ENCODE assay signal across 8 mouse cellular contexts in the genomic region with DNA sequence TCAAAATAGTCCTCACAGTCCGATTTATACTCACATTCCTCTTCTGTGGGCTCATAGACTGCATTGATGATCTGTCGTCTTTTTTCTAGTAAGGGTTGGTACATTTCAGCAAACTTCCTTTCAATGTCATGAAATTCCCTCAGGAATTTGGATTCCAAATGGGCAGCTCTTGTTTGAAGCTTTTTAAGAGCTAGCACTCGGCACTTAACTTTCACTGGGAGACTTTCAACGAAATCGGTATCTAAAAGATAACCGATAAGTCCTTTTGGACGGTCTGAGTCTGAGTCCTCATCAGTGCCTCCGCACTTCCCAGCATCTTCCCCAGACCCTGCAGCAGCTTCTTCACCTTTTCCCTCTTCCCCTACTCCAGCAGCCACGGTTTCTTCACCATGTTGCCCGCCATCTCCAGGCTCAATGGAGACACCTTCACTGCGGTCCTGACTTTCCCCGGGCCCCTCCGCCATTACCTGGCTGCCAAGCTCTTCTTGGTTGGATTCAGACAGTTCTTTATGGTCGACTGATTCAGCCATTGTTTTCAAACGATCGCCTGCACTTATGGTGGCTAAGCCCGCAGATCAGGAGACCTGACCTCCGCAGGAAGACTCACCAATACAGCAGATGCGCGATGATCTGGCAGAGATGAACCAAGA. TPM values are rescaled to one million over a fixed set of nuclear protein-coding genes. Genes with fewer than 3 reads are reported as not detected.
DNase-seq lines count a peak whose midpoint lies in the region; ATAC-seq and TF ChIP-seq lines count a peak whose summit lies in the region.

No protein-coding gene starts in this region.

- peak overlapping the region; percentile 98 for H3K27ac ChIP-seq in cerebellum, adult 2 months (ENCODE audit: insufficient read depth, low read length)
- no peak overlapping the region for H3K27ac ChIP-seq in limb, embryonic 14.5 days (replicated peaks; ENCODE audit: low read depth, low read length)
- no peak overlapping the region for H3K27ac ChIP-seq in stomach, embryonic 16.5 days (ENCODE audit: low read length)

- ATAC-seq in megakaryocyte, adult 5-6 weeks (ENCODE audit: poor library complexity, severe bottlenecking): no peak
- no peak for ATAC-seq in limb, embryonic 14.5 days (ENCODE audit: low FRiP score, low read depth)
- no peak for ATAC-seq in stomach, embryonic 16.5 days (ENCODE audit: insufficient read depth, low FRiP score)

- TF ChIP-seq CTCF in cerebellum, adult 2 months (IDR thresholded peaks at IDR 0.05; ENCODE audit: borderline replicate concordance, insufficient read depth, low read depth, low read length): no peak

- H3K4me1 ChIP-seq in cerebellum, adult 2 months (ENCODE audit: control insufficient read depth, insufficient read depth, low read length): no peaks in the 10 kb centered on the region
- H3K4me1 ChIP-seq in megakaryocyte, embryonic 14.5 days: no peaks in the 10 kb centered on the region
- H3K4me1 ChIP-seq in limb, embryonic 14.5 days (ENCODE audit: control insufficient read depth, insufficient read depth, low read length): no peaks in the 10 kb centered on the region
- no peaks in the 10 kb centered on the region for H3K4me1 ChIP-seq in stomach, embryonic 16.5 days (ENCODE audit: control insufficient read depth, insufficient read depth, low read length)

- H3K9ac ChIP-seq in limb, embryonic 14.5 days (ENCODE audit: low read depth, low read length, severe bottlenecking): peak overlapping the region; percentile 40; the same call in 1 of the 2 replicates
- peak overlapping the region; percentile 39; the same call in 1 of the 2 replicates for H3K9ac ChIP-seq in stomach, embryonic 16.5 days (ENCODE audit: low read length)

- H3K36me3 ChIP-seq in megakaryocyte, embryonic 14.5 days (replicated peaks; ENCODE audit: low read length): no peaks in the 10 kb centered on the region
- H3K36me3 ChIP-seq in limb, embryonic 14.5 days (ENCODE audit: control insufficient read depth, insufficient read depth, low read length): no peaks in the 10 kb centered on the region
- H3K36me3 ChIP-seq in stomach, embryonic 16.5 days (ENCODE audit: control insufficient read depth, insufficient read depth, low read length): no peaks in the 10 kb centered on the region

- H3K27me3 ChIP-seq in cerebellum, adult 2 months (ENCODE audit: control insufficient read depth, insufficient read depth, low read length): no peaks in the 10 kb centered on the region
- peaks cover 20% of the 10 kb centered on the region for H3K27me3 ChIP-seq in megakaryocyte, embryonic 14.5 days (replicated peaks)
- H3K27me3 ChIP-seq in limb, embryonic 14.5 days (ENCODE audit: control insufficient read depth, insufficient read depth, low read length): peaks cover 6% of the 10 kb centered on the region
- H3K27me3 ChIP-seq in stomach, embryonic 16.5 days (ENCODE audit: control insufficient read depth, insufficient read depth, low read length): peaks cover 14% of the 10 kb centered on the region; the same call in 1 of the 2 replicates

- TF ChIP-seq POLR2A in cerebellum, adult 2 months (IDR thresholded peaks at IDR 0.05; ENCODE audit: borderline replicate concordance, insufficient read depth, low read length): no peak
- TF ChIP-seq POLR2A in limb, embryonic 14.5 days (IDR thresholded peaks at IDR 0.05; ENCODE audit: borderline replicate concordance, extremely low read depth, insufficient read depth, insufficient read length): no peak

- H3K4me3 ChIP-seq in cerebellum, adult 2 months (replicated peaks; ENCODE audit: insufficient read depth, low read depth, low read length): peak overlapping the region; percentile 96
- H3K4me3 ChIP-seq in megakaryocyte, embryonic 14.5 days (replicated peaks): peak overlapping the region; percentile 46
- peak overlapping the region; percentile 37 for H3K4me3 ChIP-seq in limb, embryonic 14.5 days (replicated peaks; ENCODE audit: low read length)
- H3K4me3 ChIP-seq in stomach, embryonic 16.5 days (replicated peaks; ENCODE audit: low read length): peak overlapping the region; percentile 47

- DNase-seq in cerebellum, adult 2 months: no peak
- DNase-seq in cerebellum, adult 8-10 months: no peak
- DNase-seq in limb, embryonic 14.5 days (ENCODE audit: low spot score): no peak
- no peak for DNase-seq in ovary, postnatal 14 days (ENCODE audit: low spot score)
- no peak for DNase-seq in thymus, postnatal 4 days

- WGBS in cerebellum, adult 2 months: 5% methylated on average over 20 of the region's 20 CpGs
- WGBS in limb, embryonic 14.5 days: 20% methylated on average over 20 of the region's 20 CpGs
- 17% methylated on average over 20 of the region's 20 CpGs for WGBS in stomach, embryonic 16.5 days

- H3K4me2 ChIP-seq in limb, embryonic 14.5 days (replicated peaks; ENCODE audit: low read depth, low read length, severe bottlenecking): peak overlapping the region; percentile 51
- H3K4me2 ChIP-seq in stomach, embryonic 16.5 days (ENCODE audit: low read depth, low read length): peak overlapping the region; percentile 55

- H3K9me3 ChIP-seq in megakaryocyte, embryonic 14.5 days: no peaks in the 10 kb centered on the region
- no peaks in the 10 kb centered on the region for H3K9me3 ChIP-seq in limb, embryonic 14.5 days (ENCODE audit: control insufficient read depth, low read length)
- H3K9me3 ChIP-seq in stomach, embryonic 16.5 days (replicated peaks; ENCODE audit: control insufficient read depth, low read length): no peaks in the 10 kb centered on the region

RNA-seq across cellular contexts. Expression of gene Nap1l2, which starts 0.5 kb away (rescaled TPM):
- 98.9 and 101 TPM in 2 replicates for polyA plus RNA-seq in cerebellum, adult 2 months (2012; rRNA removed)
- not detected in 2 replicates for polyA plus RNA-seq in megakaryocyte, embryonic 14.5 days (2012; ENCODE audit: insufficient read depth, low replicate concordance)
- total RNA-seq in megakaryocyte, adult 5-6 weeks (2015): 0.07 and 0.42 TPM in 2 replicates
- 0.33 and 0.94 TPM in 2 replicates for total RNA-seq in megakaryocyte, adult 5-6 weeks (2017)
- 0.79 and 0.98 TPM in 2 replicates for polyA plus RNA-seq in limb, embryonic 14.5 days (2012; rRNA removed)
- polyA plus RNA-seq in limb, embryonic 14.5 days (2014; fragmentation: Nextera tagmentation; extraction: Ambion mirVana): 1.2 and 1.5 TPM in 2 replicates
- polyA plus RNA-seq in stomach, embryonic 16.5 days (2015; fragmentation: Nextera tagmentation; extraction: Ambion mirVana): 2.8 and 3.1 TPM in 2 replicates

Comparison
In these comparisons a context has a peak if more than half of its experiments do, and no peak if none do; other contexts are left out.
1. H3K4me3 ChIP-seq: peak in every context shown above with its lines; median percentile 96 in cerebellum, adult 2 months; 47 in stomach, embryonic 16.5 days; 46 in megakaryocyte, embryonic 14.5 days; 37 in limb, embryonic 14.5 days.
2. RNA of gene Nap1l2, which starts 0.5 kb away (polyA plus RNA-seq): 98.9 to 101 TPM in cerebellum, adult 2 months; 2.8 to 3.1 TPM in stomach, embryonic 16.5 days, 0.79 to 1.5 TPM in limb, embryonic 14.5 days and not detected in megakaryocyte, embryonic 14.5 days; every median in the first group is over 10 times any median in the second.